In genomic region chr4:62495946-62496345, GRCm38 (mm10) we compare ENCODE assay signal across 11 mouse cellular contexts. TPM values are rescaled to one million over a fixed set of nuclear protein-coding genes. Genes with fewer than 3 reads are reported as not detected.
DNase-seq lines count a peak whose midpoint lies in the region; ATAC-seq and TF ChIP-seq lines count a peak whose summit lies in the region.
"Had no signal": no experiment of that assay in that cellular context is flagged by ENCODE, and none has a peak within 500 bp of the region (broad histone marks: within the 10 kb centered on the region; RNA-seq: fewer than 3 reads in every experiment).

No protein-coding gene starts in this region.

- H3K4me1 ChIP-seq in heart, adult 2 months (ENCODE audit: control insufficient read depth, insufficient read depth, low read length) = peaks cover 6% of the 10 kb centered on the region; the same call in 1 of the 2 replicates
- H3K4me1 ChIP-seq in heart, embryonic 12.5 days (replicated peaks) = 0 out of 2 replicates have a peak, but pooled peaks cover 6% of the 10 kb centered on the region
- H3K4me1 ChIP-seq in MEL (ENCODE audit: control insufficient read depth in 1 of 2, insufficient read depth in 2 of 2, low read length in 2 of 2) = peaks cover 5 to 15% of the 10 kb centered on the region in 2 experiments; a peak in 3 of 4 replicates
- 0 out of 2 replicates have a peak, but pooled peaks cover 3% of the 10 kb centered on the region for H3K4me1 ChIP-seq in lung, postnatal 0 days (ENCODE audit: insufficient read depth, low read depth, low read length)
- H3K4me1 ChIP-seq in forebrain, embryonic 13.5 days = peaks cover 2% of the 10 kb centered on the region; the same call in 1 of the 2 replicates

- intact Hi-C loops in heart, adult 2 months (cut with DNase I) = no loop called here
- intact Hi-C loops in heart, postnatal 10 days (cut with DNase I) = no loop called here

- 0 out of 2 replicates have a peak, but pooled peaks have one; percentile 13 for TF ChIP-seq POLR2A in heart, adult 2 months (IDR thresholded peaks at IDR 0.05; ENCODE audit: insufficient read depth, low read depth, low read length)
- no peak for TF ChIP-seq POLR2A in MEL (IDR thresholded peaks at IDR 0.05; ENCODE audit: control insufficient read depth in 1 of 2, insufficient read depth in 1 of 2, low read depth in 1 of 2, low read length in 2 of 2, poor library complexity in 1 of 2)

- H3K9ac ChIP-seq in heart, adult 2 months (ENCODE audit: low read depth, low read length) = no peak overlapping the region
- H3K9ac ChIP-seq in heart, embryonic 12.5 days = no peak overlapping the region
- H3K9ac ChIP-seq in MEL (ENCODE audit: control insufficient read depth, low read depth, low read length, poor library complexity, severe bottlenecking) = no peak overlapping the region
- no peak overlapping the region for H3K9ac ChIP-seq in lung, postnatal 0 days (replicated peaks; ENCODE audit: low read depth)
- H3K9ac ChIP-seq in forebrain, embryonic 13.5 days = no peak overlapping the region

- 43% methylated on average over 8 of the region's 8 CpGs for WGBS in heart, adult 2 months
- 63% methylated on average over 8 of the region's 8 CpGs for WGBS in heart, embryonic 12.5 days
- 57% methylated on average over 8 of the region's 8 CpGs for WGBS in lung, postnatal 0 days
- 82% methylated on average over 8 of the region's 8 CpGs for WGBS in forebrain, embryonic 13.5 days

- H3K9me3 ChIP-seq in heart, embryonic 12.5 days (replicated peaks) = no peaks in the 10 kb centered on the region
- H3K9me3 ChIP-seq in MEL (replicated peaks; ENCODE audit: insufficient read depth, low read length) = no peaks in the 10 kb centered on the region
- no peaks in the 10 kb centered on the region for H3K9me3 ChIP-seq in lung, postnatal 0 days (ENCODE audit: low read length)
- H3K9me3 ChIP-seq in forebrain, embryonic 13.5 days (replicated peaks) = no peaks in the 10 kb centered on the region

- no peaks in the 10 kb centered on the region for H3K27me3 ChIP-seq in heart, adult 2 months (ENCODE audit: control insufficient read depth, insufficient read depth, low read length)
- H3K27me3 ChIP-seq in heart, embryonic 12.5 days (replicated peaks) = no peaks in the 10 kb centered on the region
- no peaks in the 10 kb centered on the region; a peak in 1 of 4 replicates for H3K27me3 ChIP-seq in MEL (ENCODE audit: control insufficient read depth in 1 of 2, insufficient read depth in 2 of 2, low read length in 2 of 2)
- H3K27me3 ChIP-seq in lung, postnatal 0 days (replicated peaks; ENCODE audit: insufficient read depth, low read length) = no peaks in the 10 kb centered on the region
- H3K27me3 ChIP-seq in forebrain, embryonic 13.5 days = no peaks in the 10 kb centered on the region

- TF ChIP-seq RAD21 in MEL (IDR thresholded peaks at IDR 0.05; ENCODE audit: low read depth, low read length) = no peak

- H3K27ac ChIP-seq in heart, adult 2 months = no peak overlapping the region
- no peak overlapping the region for H3K27ac ChIP-seq in heart, embryonic 12.5 days (ENCODE audit: poor library complexity, severe bottlenecking)
- H3K27ac ChIP-seq in MEL (ENCODE audit: control insufficient read depth, low read depth, low read length) = no peak overlapping the region
- H3K27ac ChIP-seq in lung, postnatal 0 days (ENCODE audit: low read length) = peak overlapping the region; percentile 47; the same call in 1 of the 2 replicates
- H3K27ac ChIP-seq in forebrain, embryonic 13.5 days = no peak overlapping the region

- DNase-seq in heart, adult 2 months = peak; percentile 55 to 68
- peak; percentile 18 for DNase-seq in MEL (ENCODE audit: low read depth, low spot score)
- peak; percentile 84 to 85 for DNase-seq in heart, postnatal 10 days
- peak; percentile 66 for DNase-seq in lung, postnatal 0 days (ENCODE audit: low spot score)
- DNase-seq in retina, embryonic 14.5 days (ENCODE audit: low spot score) = no peak
- DNase-seq in cerebellum, adult 9-10 months = no peak

- H3K4me2 ChIP-seq in heart, embryonic 12.5 days = no peak overlapping the region
- H3K4me2 ChIP-seq in lung, postnatal 0 days (replicated peaks; ENCODE audit: low read depth, low read length) = no peak overlapping the region
- no peak overlapping the region for H3K4me2 ChIP-seq in forebrain, embryonic 13.5 days

- no peak for ATAC-seq in heart, embryonic 12.5 days (ENCODE audit: insufficient number of reproducible peaks, low FRiP score)
- ATAC-seq in lung, postnatal 0 days = peak; percentile 41
- ATAC-seq in forebrain, embryonic 13.5 days = no peak
- ATAC-seq: CD4-positive, CD25-positive, alpha-beta regulatory T cell, adult 4 months; hindbrain, embryonic 16.5 days had no signal

- no peaks in the 10 kb centered on the region for H3K36me3 ChIP-seq in heart, adult 2 months (ENCODE audit: control insufficient read depth, insufficient read depth, low read length)
- H3K36me3 ChIP-seq in heart, embryonic 12.5 days = peaks cover 24% of the 10 kb centered on the region
- H3K36me3 ChIP-seq in MEL (ENCODE audit: control insufficient read depth in 1 of 2, insufficient read depth in 2 of 2, low read length in 2 of 2) = peaks cover 0 to 5% of the 10 kb centered on the region in 2 experiments; a peak in 1 of 4 replicates
- no peaks in the 10 kb centered on the region for H3K36me3 ChIP-seq in lung, postnatal 0 days (ENCODE audit: insufficient read depth, low read length)
- peaks cover 22% of the 10 kb centered on the region for H3K36me3 ChIP-seq in forebrain, embryonic 13.5 days (ENCODE audit: poor library complexity, severe bottlenecking)

- TF ChIP-seq EP300 in heart, adult 2 months (IDR thresholded peaks at IDR 0.05; ENCODE audit: insufficient read depth, low read depth, low read length) = no peak
- no peak for TF ChIP-seq EP300 in MEL (IDR thresholded peaks at IDR 0.05; ENCODE audit: low read depth in 1 of 2, low read length in 2 of 2)
- TF ChIP-seq EP300 in lung, postnatal 0 days (IDR thresholded peaks at IDR 0.05) = no peak

- H3K4me3 ChIP-seq in heart, adult 2 months = no peak overlapping the region
- no peak overlapping the region for H3K4me3 ChIP-seq in heart, embryonic 12.5 days
- no peak overlapping the region for H3K4me3 ChIP-seq in MEL (ENCODE audit: control insufficient read depth in 1 of 2, insufficient read depth in 1 of 2, low read depth in 2 of 2, low read length in 2 of 2)
- no peak overlapping the region for H3K4me3 ChIP-seq in lung, postnatal 0 days (ENCODE audit: low read depth, low read length)
- H3K4me3 ChIP-seq in forebrain, embryonic 13.5 days = no peak overlapping the region

- H3K79me2 ChIP-seq in heart, adult 2 months (replicated peaks; ENCODE audit: control insufficient read depth, insufficient read depth, low read length) = no peaks in the 10 kb centered on the region
- H3K79me2 ChIP-seq in MEL (ENCODE audit: control insufficient read depth, insufficient read depth, low read length, poor library complexity) = no peaks in the 10 kb centered on the region

- TF ChIP-seq CTCF in heart, adult 2 months (IDR thresholded peaks at IDR 0.05) = no peak
- no peak for TF ChIP-seq CTCF in MEL (IDR thresholded peaks at IDR 0.05 in 2 of 3, conservative IDR thresholded peaks at IDR 0.05 in 1 of 3; ENCODE audit: control insufficient read depth in 1 of 3, insufficient read depth in 1 of 3, low read depth in 2 of 3, low read length in 3 of 3, poor library complexity in 1 of 3, severe bottlenecking in 1 of 3)
- no peak for TF ChIP-seq CTCF in lung, postnatal 0 days (IDR thresholded peaks at IDR 0.05)

RNA-seq across cellular contexts. Expression of gene Hdhd3, which starts 7.3 kb away (rescaled TPM):
- total RNA-seq in heart, adult 2 months (2021) = 1 to 10 TPM; 3.9 to 4.0 TPM
- 9.0 and 11.2 TPM in 2 replicates for polyA plus RNA-seq in heart, adult 2 months (2012; rRNA removed)
- 7.0 and 8.0 TPM in 2 replicates for polyA plus RNA-seq in heart, embryonic 12.5 days (2016; fragmentation: Nextera tagmentation; extraction: Ambion mirVana)
- 3.5 and 4.0 TPM in 2 replicates for total RNA-seq in MEL (2012; rRNA removed)
- 1 to 10 TPM in 1 of 2 experiments, not detected in 1; 6.0 TPM for polyA plus RNA-seq in MEL (2012; ENCODE audit: insufficient read depth in 1 of 2, insufficient read length in 2 of 2, low read depth in 1 of 2, low replicate concordance in 2 of 2, missing spikeins in 1 of 2)
- 1 to 10 TPM; 6.1 to 6.4 TPM for total RNA-seq in heart, postnatal 10 days (2021)
- 15.0 and 18.3 TPM in 2 replicates for polyA plus RNA-seq in lung, postnatal 0 days (2015; fragmentation: Nextera tagmentation; extraction: Ambion mirVana)
- 10.5 and 11.2 TPM in 2 replicates for polyA plus RNA-seq in forebrain, embryonic 13.5 days (2015; fragmentation: Nextera tagmentation; extraction: Ambion mirVana)

RNA-seq across cellular contexts. Expression of gene Bspry, which starts 16.1 kb away (rescaled TPM):
- under 1 TPM; 0.09 to 0.13 TPM for total RNA-seq in heart, adult 2 months (2021)
- polyA plus RNA-seq in heart, adult 2 months (2012; rRNA removed) = 0.41 and 1.2 TPM in 2 replicates
- polyA plus RNA-seq in heart, embryonic 12.5 days (2016; fragmentation: Nextera tagmentation; extraction: Ambion mirVana) = 0.49 and 0.64 TPM in 2 replicates
- 0.13 and 0.19 TPM in 2 replicates for total RNA-seq in MEL (2012; rRNA removed)
- under 1 TPM in 1 of 2 experiments, not detected in 1; 0.50 TPM for polyA plus RNA-seq in MEL (2012; ENCODE audit: insufficient read depth in 1 of 2, insufficient read length in 2 of 2, low read depth in 1 of 2, low replicate concordance in 2 of 2, missing spikeins in 1 of 2)
- total RNA-seq in heart, postnatal 10 days (2021) = under 1 TPM in 1 of 2 experiments, not detected in 1; 0.19 TPM
- 26.8 and 33.0 TPM in 2 replicates for polyA plus RNA-seq in lung, postnatal 0 days (2015; fragmentation: Nextera tagmentation; extraction: Ambion mirVana)
- 0.49 and 0.56 TPM in 2 replicates for polyA plus RNA-seq in forebrain, embryonic 13.5 days (2015; fragmentation: Nextera tagmentation; extraction: Ambion mirVana)

RNA-seq across cellular contexts. Expression of gene Alad, which starts 23.8 kb away (rescaled TPM):
- total RNA-seq in heart, adult 2 months (2021) = 10 to 100 TPM; 65.6 to 70.8 TPM
- 123 and 126 TPM in 2 replicates for polyA plus RNA-seq in heart, adult 2 months (2012; rRNA removed)
- polyA plus RNA-seq in heart, embryonic 12.5 days (2016; fragmentation: Nextera tagmentation; extraction: Ambion mirVana) = 74.3 and 80.0 TPM in 2 replicates
- total RNA-seq in MEL (2012; rRNA removed) = 199 and 213 TPM in 2 replicates
- polyA plus RNA-seq in MEL (2012; ENCODE audit: insufficient read depth in 1 of 2, insufficient read length in 2 of 2, low read depth in 1 of 2, low replicate concordance in 2 of 2, missing spikeins in 1 of 2) = 100 to 1,000 TPM in 1 of 2 experiments, not detected in 1; 386 TPM
- 10 to 100 TPM; 61.1 to 65.2 TPM for total RNA-seq in heart, postnatal 10 days (2021)
- polyA plus RNA-seq in lung, postnatal 0 days (2015; fragmentation: Nextera tagmentation; extraction: Ambion mirVana) = 110 and 111 TPM in 2 replicates
- polyA plus RNA-seq in forebrain, embryonic 13.5 days (2015; fragmentation: Nextera tagmentation; extraction: Ambion mirVana) = 65.4 and 69.8 TPM in 2 replicates

RNA-seq across cellular contexts. Expression of gene Wdr31, which starts 25.2 kb away (rescaled TPM):
- total RNA-seq in heart, adult 2 months (2021) = under 1 TPM; 0.20 to 0.57 TPM
- polyA plus RNA-seq in heart, adult 2 months (2012; rRNA removed) = 0.35 and 0.50 TPM in 2 replicates
- polyA plus RNA-seq in heart, embryonic 12.5 days (2016; fragmentation: Nextera tagmentation; extraction: Ambion mirVana) = 3.3 and 4.0 TPM in 2 replicates
- 0.85 and 1.9 TPM in 2 replicates for total RNA-seq in MEL (2012; rRNA removed)
- polyA plus RNA-seq in MEL (2012; ENCODE audit: insufficient read depth in 1 of 2, insufficient read length in 2 of 2, low read depth in 1 of 2, low replicate concordance in 2 of 2, missing spikeins in 1 of 2) = under 1 TPM in 1 of 2 experiments, not detected in 1; 0.91 TPM
- 1 to 10 TPM in 1 of 2 experiments, under 1 TPM in 1; 0.89 to 1.0 TPM for total RNA-seq in heart, postnatal 10 days (2021)
- polyA plus RNA-seq in lung, postnatal 0 days (2015; fragmentation: Nextera tagmentation; extraction: Ambion mirVana) = 5.2 and 6.1 TPM in 2 replicates
- 9.1 and 13.1 TPM in 2 replicates for polyA plus RNA-seq in forebrain, embryonic 13.5 days (2015; fragmentation: Nextera tagmentation; extraction: Ambion mirVana)
- total RNA-seq: monocyte, adult 5-6 weeks had no signal

RNA-seq across cellular contexts. Expression of gene Pole3, which starts 28.9 kb away (rescaled TPM):
- total RNA-seq in heart, adult 2 months (2021) = 10 to 100 TPM; 16.1 to 19.1 TPM
- 10.5 and 18.0 TPM in 2 replicates for polyA plus RNA-seq in heart, adult 2 months (2012; rRNA removed)
- polyA plus RNA-seq in heart, embryonic 12.5 days (2016; fragmentation: Nextera tagmentation; extraction: Ambion mirVana) = 53.6 and 59.9 TPM in 2 replicates
- 51.4 and 63.6 TPM in 2 replicates for total RNA-seq in MEL (2012; rRNA removed)
- polyA plus RNA-seq in MEL (2012; ENCODE audit: insufficient read depth in 1 of 2, insufficient read length in 2 of 2, low read depth in 1 of 2, low replicate concordance in 2 of 2, missing spikeins in 1 of 2) = 100 to 1,000 TPM in 1 of 2 experiments, not detected in 1; 103 TPM
- 10 to 100 TPM; 23.4 to 24.4 TPM for total RNA-seq in heart, postnatal 10 days (2021)
- 32.8 and 35.6 TPM in 2 replicates for polyA plus RNA-seq in lung, postnatal 0 days (2015; fragmentation: Nextera tagmentation; extraction: Ambion mirVana)
- 112 and 113 TPM in 2 replicates for polyA plus RNA-seq in forebrain, embryonic 13.5 days (2015; fragmentation: Nextera tagmentation; extraction: Ambion mirVana)

Comparison
In these comparisons a context has a peak if more than half of its experiments do, and no peak if none do; other contexts are left out.
1. DNase-seq: peak in heart, adult 2 months (2 of 2), MEL (single experiment), heart, postnatal 10 days (2 of 2) and lung, postnatal 0 days (single experiment); none in retina, embryonic 14.5 days (single experiment) and cerebellum, adult 9-10 months (single experiment).
2. RNA of gene Bspry, which starts 16.1 kb away (polyA plus RNA-seq): 26.8 to 33.0 TPM in lung, postnatal 0 days; 0.41 to 1.2 TPM in heart, adult 2 months, 0.49 to 0.56 TPM in forebrain, embryonic 13.5 days, 0.50 TPM in MEL and 0.49 to 0.64 TPM in heart, embryonic 12.5 days; every median in the first group is over 10 times any median in the second.